Mouse (Mus musculus): Measurements from ENCODE around the gene 6430571L13Rik.
"Not testable (repeated sequence)": the region's sequence is repeated elsewhere in the genome, so short reads cannot be mapped to it uniquely, and the experiment has no call there.

DNA sequence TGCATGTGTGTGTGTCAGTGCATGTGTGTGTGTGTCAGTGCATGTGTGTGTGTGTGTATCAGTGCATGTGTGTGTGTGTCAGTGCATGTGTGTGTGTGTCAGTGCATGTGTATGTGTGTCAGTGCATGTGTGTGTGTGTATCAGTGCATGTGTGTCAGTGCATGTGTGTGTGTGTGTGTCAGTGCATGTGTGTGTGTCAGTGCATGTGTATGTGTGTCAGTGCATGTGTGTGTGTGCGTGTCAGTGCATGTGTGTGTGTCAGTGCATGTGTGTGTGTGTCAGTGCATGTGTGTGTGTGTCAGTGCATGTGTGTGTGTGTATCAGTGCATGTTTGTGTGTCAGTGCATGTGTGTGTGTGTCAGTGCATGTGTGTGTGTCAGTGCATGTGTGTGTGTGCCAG, 33.7 kb upstream of the 6430571L13Rik start:
- TF ChIP-seq POLR2A (IDR thresholded peaks at IDR 0.05; ENCODE audit: control insufficient read depth, extremely low read depth, insufficient read depth, low read length, poor library complexity); CTCF (IDR thresholded peaks at IDR 0.05; ENCODE audit: borderline replicate concordance, control insufficient read depth, extremely low read depth, insufficient read depth, low read length, poor library complexity): not testable (repeated sequence)
